Mouse (Mus musculus): ENCODE results near the gene Gsdma.
"Not testable (repeated sequence)": the region's sequence is repeated elsewhere in the genome, so short reads cannot be mapped to it uniquely, and the experiment has no call there.

The Gsdma gene

DNA sequence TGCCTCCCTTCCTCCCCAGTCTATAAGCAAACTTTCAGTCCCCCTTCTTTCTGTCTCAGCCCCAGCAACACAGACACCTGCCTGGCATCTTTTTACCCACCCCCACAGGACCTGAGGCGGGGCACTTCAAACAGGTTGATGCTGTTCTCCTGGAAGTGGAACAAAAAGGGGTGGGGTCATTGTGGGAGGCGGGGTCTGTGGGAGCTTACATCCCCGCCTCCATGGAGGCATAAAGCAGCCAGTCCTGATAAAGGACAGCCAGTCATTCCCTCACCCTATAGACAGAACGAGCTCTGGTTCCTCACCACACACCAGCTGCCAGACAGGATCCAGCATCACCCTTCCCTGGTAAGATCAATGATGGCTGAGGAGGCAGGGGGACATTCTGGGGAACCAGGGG, at the start of gene Gsdma:
Gene Gsdma (plus strand): TSS at position 261 of the 400 bp plus-strand sequence.
- in situ Hi-C loops (cut with MboI, MseI), result no loop called here

DNA sequence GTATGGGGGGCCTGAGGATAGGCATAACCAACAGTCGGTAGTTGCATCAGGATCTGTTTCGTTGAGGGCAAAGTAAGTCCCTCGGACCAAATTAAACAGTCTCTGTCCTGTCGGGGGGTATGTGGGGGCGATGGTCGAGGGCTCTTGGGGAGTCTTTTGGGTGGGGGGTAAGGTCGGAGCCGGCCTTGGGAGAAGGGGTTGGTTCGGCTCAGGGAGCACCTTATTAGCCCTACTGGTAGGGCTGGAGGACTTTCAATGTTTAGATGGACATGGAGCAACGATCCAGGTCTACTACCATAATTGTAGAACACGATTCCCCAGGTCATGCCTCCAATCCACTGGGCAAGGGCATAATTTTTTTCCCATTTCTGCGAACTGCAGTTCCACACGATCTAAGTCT, 43.4 kb upstream of the Gsdma start:
- in situ Hi-C loops (cut with MboI, MseI), result no loop called here

DNA sequence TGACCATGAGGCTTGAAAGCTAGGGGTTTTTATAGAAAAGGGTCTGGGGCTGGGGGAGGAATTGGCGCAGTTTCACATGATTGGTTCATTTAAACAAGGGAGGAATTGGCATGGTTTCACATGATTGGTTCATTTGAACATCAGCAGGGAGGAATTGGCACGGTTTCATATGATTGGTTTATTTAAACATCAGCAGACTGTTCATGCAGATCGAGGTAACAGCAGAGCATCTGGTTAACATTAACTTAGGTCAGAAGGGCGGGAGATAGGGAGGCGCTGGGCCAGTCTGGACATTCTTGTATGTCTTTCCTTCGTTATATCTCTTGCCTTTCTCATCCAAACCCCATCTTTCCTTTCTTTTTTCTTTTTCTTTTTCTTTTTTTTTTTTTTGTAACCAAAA, 40.2 kb upstream of the Gsdma start:
- in situ Hi-C loops (cut with MboI, MseI), result not testable (repeated sequence)

DNA sequence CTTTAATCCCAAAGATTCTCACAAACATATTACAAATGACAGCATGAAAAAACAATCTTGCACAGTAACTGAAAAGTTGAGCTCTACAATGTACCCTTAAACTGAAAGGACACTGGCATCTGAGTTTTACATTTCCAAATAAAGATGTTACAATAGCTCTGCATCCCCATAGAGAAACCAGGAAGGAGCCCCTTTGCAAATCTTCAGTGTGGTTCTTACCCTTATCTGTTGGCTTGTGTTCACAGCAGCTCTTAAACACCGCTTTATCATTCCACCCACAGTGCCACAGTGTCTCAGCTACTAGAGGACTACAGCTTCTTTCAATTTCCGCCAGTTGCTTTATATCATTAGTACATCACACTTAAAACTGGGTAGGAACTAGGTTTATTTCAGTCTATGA, 39.8 kb upstream of the Gsdma start:
- in situ Hi-C loops (cut with MboI, MseI), result not testable (repeated sequence)

DNA sequence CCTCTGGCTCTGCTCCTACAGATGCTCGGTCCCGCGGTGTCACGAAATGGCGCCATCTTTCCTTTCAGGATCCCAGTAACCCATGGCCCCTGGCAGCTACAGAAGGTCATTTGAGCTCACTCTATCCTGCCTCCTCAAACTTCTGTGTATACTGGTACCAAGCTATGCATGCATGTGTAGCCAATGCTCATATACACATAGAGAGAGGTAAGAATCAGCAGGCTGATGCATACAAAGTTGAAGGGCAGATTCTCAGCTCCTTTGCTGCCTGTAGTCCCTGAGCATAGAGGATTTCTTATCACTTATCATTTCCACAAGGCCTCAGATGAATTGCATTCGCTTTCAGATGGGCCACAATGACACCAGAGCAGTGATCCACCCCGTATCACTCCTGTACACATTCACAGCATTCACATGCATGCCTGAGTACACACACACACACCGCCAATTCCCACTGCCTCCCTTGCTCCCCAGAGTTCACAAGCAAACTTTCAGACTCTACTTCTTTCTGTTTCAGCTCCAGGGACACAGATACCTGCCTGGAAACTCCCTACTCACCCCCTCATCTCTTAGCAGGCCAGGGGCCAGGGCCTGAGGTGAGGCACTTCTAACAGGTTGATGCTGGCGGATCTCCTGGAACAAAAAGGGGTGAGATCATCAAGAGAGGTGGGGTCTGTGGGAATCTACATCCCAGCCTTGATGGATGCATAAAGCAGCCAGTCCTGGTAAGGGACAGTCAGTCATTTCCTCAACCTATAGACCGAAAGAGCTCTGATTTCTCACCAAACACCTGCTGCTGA, 38.3 kb upstream of the Gsdma start, which contains the start of the genes Gm12355 and Gsdma3:
Gene Gm12355 (minus strand): TSS at position 51 of the 800 bp plus-strand sequence.
Gene Gsdma3 (plus strand): TSS at position 750 of the 800 bp plus-strand sequence.
- in situ Hi-C loops (cut with MboI, MseI), result no loop called here

DNA sequence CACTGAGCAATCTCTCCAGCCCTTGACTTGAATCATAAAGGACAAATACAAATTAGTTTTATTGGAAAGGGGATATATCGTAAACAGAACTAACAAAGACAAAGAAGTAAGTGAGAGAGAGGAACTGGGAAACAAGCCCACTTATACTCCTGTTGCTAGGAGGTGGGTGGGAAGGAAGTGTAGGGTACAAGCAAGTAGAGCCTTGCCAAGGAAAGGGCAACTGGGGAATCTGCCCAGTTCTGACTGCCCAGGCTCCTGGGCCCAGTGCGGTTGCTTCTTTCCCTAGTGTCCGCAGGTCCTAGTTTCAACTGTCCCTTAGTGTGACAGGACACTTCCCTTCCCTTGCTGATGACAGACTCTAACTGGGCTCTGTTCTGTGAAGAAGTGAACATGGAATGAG, 35.4 kb upstream of the Gsdma start:
- in situ Hi-C loops (cut with MboI, MseI), result no loop called here

DNA sequence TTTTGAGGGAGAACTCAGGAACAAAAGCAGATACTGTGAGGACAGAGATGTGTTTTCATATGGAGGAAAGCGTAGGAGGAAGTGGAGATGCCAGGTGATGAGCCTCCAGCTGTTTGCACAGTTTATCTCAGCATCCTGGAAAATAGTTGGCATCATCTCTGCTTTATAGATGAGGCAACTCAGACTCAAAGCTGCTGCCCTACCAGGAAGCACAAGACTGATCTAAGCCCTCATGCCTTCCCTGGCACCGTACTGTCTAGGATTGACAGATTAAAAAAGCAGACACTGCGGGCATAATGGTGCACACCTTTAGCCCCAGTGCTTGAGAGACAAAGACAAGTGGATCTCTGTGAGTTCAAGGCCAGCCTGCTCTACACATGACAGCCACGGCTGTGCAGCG, 33.5 kb upstream of the Gsdma start:
- in situ Hi-C loops (cut with MboI, MseI), result loop anchor here (10.0 kb wide), 2 partner anchors 46 to 64 kb away; partner anchors contain the start of gene Ormdl3

DNA sequence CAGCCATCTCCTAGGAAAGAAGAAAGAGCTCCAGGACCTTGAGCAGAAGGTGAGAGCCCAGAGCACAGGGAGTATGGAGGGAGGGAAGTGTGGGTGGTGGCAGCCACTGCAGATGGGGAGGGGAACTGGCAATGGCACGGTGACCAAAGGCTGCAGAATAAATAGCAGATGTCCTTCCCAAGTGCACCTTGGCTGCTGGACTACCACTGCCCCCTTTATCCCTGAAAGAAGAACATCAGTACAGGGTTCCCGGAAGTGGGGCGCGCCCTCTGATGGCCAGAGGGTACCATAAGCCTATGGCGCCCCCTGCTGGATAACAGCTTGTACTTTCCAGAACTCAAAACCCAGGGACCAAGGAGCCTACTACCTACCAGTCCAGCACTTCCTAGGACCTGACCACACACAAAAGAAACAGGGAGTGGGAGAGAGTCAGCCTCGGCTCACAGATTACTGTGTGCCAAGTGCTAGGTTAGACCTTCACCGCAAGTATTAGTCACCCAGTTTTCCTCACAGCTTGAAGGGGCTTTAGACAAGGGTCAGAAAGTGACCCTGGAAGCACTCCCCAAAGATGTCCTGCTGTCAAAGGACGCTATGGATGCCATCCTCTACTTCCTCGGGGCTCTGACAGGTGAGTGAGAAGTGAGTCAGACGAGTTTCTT, 28.7 kb upstream of the Gsdma start:
- in situ Hi-C loops (cut with MboI, MseI), result loop anchor here (5.0 to 10.0 kb wide), 3 partner anchors 37 to 59 kb away; partner anchors contain the start of gene Ormdl3

DNA sequence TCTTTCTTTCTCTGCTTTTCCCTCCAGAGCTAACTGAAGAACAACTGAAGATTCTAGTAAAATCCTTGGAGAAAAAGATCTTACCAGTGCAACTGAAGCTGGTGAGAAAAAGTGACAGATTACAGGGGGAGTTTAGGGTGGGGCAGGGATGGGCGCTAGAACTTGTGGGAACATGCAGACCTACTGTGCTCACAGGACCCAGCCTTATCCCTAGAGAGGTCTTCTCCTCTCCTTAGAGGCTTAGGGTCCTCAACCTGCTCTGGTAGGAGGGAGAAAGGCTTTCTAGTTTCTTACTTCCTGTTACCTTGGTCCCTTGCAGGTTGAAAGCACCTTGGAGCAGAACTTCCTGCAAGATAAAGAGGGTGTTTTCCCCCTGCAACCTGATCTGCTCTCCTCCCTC, 26.6 kb upstream of the Gsdma start:
- in situ Hi-C loops (cut with MboI, MseI), result loop anchor here (5.0 to 10.0 kb wide), 3 partner anchors 35 to 57 kb away; partner anchors contain the start of gene Ormdl3

DNA sequence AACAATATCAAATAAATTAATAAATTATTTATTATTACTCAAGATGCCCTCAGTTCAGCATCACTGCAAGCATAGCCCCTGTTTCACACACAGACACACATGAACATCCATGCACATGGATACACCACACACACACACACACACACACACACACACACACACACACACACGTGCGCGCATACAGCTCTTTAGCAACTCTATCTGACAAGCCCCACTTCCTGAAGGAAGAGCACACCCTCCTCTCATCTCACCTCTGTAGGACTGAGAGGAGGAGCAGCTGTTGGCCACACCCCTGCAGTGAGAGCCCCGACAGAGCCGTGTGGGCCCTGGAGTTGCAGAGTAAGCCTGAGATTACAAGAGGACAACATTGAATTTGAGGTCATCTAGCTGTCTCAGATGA, 24.1 kb upstream of the Gsdma start:
- in situ Hi-C loops (cut with MboI, MseI), result no loop called here

DNA sequence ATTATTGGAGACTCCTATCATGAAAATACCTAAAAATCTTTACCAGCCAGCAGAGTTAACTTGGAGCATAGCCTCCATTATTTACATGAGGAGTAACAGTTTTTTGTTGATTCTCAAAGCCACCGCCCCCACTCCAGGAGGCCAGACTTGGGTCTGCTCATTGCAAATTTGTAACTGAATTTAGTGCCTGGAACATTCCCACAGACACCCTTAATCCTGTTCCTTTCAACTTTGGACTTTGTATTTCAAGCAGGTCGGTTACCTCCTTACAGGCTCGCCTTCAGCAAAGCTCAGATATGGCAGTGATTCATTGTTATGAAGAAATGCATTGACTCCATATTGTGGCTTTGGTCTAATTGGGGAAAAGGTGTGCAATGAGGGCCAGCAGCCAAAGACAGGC, 19.4 kb upstream of the Gsdma start:
- in situ Hi-C loops (cut with MboI, MseI), result loop anchor here (5.0 kb wide), 1 partner anchor 37 kb away; no protein-coding TSS in a partner anchor

DNA sequence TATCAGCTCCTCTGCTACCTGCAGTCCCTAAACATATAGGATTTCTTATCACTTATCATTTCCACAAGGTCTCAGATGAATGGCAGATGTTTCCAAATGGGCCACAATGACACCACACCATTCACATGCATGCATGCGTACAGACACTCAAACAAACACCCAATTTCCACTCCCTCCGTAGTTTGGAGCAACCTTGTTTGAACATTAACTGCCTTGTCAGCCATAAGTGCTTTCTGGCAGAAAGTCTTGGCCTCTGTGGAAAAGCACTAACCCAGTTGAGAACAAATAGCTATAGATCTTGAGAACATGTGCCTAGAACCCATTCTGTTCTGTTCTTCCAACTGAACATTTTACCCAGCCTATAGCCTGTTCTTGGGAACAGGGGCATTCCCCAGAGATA, 18.2 kb upstream of the Gsdma start:
- in situ Hi-C loops (cut with MboI, MseI), result loop anchor here (5.0 kb wide), 1 partner anchor 39 kb away; no protein-coding TSS in a partner anchor

DNA sequence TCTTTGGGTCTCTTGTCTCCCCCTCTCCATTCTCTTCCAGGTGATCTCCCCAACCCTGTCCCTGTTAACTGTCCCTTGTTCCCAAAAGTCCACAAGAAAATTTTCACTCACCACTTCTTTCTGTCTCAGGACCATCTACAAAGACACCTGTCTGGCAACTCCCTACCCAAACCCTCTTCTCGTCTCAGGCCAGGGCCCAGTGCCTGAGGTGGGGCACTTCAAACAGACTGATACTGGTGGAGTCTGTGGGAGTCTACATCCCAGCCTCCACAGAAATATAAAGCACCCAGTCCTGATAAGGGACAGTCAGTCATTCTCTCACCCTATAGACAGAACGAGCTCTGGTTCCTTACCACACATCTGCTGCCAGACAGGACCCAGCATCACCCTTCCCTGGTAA, 17.7 kb upstream of the Gsdma start, which contains the start of gene Gsdma2:
Gene Gsdma2 (plus strand): TSS at position 301 of the 400 bp plus-strand sequence.
- in situ Hi-C loops (cut with MboI, MseI), result loop anchor here (5.0 kb wide), 1 partner anchor 39 kb away; no protein-coding TSS in a partner anchor

DNA sequence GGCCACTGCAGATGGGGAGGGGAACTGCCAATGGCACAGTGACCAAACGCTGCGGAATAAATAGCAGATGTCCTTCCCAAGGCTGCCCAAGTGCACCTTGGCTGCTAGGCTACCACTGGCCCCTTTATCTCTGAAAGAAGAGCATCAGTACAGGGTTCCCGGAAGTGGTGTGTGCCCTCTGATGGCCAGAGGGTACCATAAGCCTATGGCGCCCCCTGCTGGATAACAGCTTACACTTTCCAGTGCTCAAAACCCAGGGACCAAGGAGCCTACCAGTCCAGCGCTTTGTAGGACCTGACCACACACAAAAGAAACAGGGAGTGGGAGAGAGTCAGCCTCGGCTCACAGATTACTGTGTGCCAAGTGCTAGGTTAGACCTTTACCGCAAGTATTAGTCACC, 9.1 kb upstream of the Gsdma start:
- in situ Hi-C loops (cut with MboI, MseI), result not testable (repeated sequence)

DNA sequence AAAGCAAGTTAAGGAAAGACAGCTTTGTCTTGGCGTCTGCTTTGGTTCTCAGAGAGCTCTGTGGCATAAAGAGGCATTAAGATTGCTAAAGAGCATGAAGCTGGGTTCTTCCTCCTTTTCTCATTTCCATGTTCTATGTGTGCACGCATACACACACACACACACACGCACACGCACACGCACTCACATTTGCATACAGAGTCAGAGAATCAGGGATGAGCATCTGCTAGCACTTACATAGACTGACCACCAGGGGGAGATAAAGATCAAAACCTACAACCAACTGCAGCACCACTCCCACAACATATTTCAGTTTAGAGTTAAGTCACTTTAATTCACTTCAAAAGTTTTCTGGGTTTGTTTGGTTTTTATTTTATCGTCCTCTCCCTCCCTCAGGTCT, 3.6 kb upstream of the Gsdma start:
- in situ Hi-C loops (cut with MboI, MseI), result no loop called here

DNA sequence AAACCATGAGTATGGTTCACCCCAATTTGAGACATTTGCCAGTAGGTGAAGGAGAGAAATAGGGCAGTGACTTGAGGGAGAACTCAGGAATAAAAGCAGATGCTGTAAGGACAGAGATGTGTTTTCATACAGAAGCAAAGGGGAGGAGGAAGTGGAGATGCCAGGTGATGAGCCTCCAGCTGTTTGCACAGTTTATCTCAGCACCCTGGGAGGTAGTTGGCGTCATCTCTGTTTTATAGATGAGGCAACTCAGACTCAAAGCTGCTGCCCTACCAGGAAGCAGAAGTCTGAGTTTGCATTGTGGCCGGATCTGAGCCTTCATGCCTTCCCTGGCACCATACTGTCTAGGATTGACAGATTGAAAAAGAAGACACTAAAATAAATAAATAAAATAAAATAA, 4.8 kb downstream of the Gsdma start:
- in situ Hi-C loops (cut with MboI, MseI), result no loop called here

DNA sequence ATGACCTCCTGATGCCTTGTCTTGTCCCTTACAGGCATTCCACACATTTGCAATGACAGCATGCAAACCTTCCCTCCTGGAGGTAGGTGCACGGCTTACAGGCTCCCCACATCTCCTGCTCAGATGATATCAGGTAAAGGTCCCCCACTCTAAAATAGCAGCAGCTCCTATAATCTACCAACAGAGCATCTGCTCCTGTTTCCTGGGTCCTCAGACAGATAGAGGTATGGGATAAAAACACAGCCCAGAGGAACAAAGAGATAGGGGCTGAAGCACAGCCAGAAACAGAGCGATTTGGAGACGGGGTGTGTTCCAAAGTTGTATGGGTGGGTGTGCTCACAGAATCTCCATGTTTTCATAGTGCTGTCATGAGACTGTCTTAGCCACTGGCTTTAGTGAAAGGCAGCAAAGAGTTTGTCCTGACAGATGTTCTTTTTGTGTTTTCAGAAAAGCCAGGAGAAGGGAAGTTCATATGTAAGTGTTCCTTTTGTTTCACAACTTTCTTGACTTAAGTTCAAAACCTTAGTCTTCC, 7.2 kb downstream of the Gsdma start:
- in situ Hi-C loops (cut with MboI, MseI), result loop anchor here (5.0 kb wide), 1 partner anchor 34 kb away; no protein-coding TSS in a partner anchor

DNA sequence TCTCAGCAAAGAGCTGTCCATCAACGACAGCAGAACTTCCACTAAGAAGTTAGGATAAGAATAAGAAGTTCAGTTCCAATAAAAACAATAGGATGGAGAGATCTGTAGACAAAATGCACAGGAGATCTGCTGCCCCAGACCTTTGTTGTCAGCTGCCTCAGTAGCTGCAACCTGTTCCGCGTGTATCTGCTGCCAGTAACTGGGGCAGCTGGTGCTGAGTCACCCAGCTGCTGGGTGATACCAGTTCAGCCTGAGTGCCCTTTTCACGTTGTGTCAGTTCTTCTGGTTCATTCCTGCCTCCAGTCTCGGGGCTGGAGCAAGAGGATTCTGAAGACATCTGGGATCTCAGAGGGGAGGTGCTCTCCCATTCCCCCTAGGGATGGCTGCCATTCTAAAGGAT, 7.7 kb downstream of the Gsdma start:
- in situ Hi-C loops (cut with MboI, MseI), result loop anchor here (5.0 kb wide), 1 partner anchor 35 kb away; no protein-coding TSS in a partner anchor

DNA sequence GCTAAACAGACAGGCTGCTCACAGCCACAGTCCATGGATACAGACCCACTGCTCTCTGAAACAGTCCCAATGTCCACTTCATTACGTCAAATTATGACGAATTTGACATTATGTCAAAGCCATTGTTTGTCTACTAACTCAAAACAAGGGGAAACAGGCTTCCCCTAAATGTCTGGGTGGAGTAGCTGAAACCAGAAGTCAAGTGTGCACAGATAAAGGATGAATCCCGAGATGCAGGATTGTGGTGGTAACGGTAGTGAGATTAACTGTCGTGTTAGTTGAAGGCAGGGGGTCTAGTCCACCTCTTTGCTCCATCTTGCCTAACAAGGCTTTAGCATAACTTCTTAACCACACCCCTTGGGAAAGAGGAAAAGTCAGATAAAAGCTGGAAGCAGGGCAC, 8.3 kb downstream of the Gsdma start:
- in situ Hi-C loops (cut with MboI, MseI), result loop anchor here (5.0 kb wide), 1 partner anchor 35 kb away; no protein-coding TSS in a partner anchor

DNA sequence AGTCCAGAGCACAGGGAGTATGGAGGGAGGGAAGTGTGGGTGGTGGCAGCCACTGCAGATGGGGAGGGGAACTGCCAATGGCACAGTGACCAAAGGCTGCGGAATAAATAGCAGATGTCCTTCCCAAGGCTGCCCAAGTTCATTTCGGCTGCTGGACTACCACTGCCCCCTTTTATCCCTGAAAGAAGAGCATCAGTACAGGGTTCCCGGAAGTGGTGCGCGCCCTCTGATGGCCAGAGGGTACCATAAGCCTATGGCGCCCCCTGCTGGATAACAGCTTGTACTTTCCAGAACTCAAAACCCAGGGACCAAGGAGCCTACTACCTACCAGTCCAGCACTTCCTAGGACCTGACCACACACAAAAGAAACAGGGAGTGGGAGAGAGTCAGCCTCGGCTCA, 9.0 kb downstream of the Gsdma start:
- in situ Hi-C loops (cut with MboI, MseI), result loop anchor here (5.0 kb wide), 1 partner anchor 36 kb away; no protein-coding TSS in a partner anchor

DNA sequence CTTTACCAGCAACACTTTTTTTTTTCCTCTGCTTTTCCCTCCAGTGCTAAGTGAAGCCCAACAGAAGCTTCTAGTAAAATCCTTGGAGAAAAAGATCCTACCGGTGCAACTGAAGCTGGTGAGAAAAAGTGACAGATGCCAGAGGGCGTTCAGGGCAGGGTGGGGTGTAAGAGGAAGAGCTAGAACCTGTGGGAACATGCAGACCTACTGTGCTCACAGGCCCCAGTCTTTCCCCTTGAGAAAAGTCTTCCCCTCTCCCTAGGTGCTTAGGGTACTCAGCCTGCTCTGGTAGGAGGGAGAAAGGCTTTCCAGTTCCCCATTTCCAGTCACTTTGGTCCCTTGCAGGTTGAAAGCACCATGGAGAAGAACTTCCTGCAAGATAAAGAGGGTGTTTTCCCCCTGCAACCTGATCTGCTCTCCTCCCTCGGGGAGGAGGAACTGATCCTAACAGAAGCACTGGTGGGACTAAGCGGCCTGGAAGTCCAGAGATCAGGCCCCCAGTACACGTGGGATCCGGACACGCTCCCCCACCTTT, 11.7 kb downstream of the Gsdma start:
- in situ Hi-C loops (cut with MboI, MseI), result no loop called here

DNA sequence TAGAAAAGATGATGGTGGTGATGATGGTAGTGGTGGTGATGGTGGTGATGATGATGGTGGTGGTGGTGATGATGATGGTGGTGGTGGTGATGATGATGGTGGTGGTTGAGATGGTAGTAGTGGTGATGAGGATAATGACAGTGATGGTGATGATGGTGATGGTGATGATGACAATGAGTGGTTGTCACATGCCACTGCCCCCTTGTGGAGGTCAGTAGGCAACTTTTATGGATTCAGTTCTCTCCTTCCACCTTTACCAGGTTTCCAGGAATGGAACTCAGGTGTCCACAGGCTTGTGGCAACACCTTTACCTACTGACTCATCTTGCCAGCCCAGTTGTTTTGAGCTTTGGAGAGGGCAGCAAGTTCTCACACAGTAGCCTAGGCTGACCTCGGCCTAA, 15.9 kb downstream of the Gsdma start:
- in situ Hi-C loops (cut with MboI, MseI), result no loop called here
